Mouse (Mus musculus) lung, adult 10 weeks (tissue): ENCODE measurements around the gene Gm10715. TPM values are rescaled to one million over a fixed set of nuclear protein-coding genes. Genes with fewer than 3 reads are reported as not detected.

Experiments used
- polyA plus RNA-seq: library from polyadenylated mRNA; stranded (reverse); fragments of 350-450 nt; fragmentation: Illumina TruSeq; extraction: RNeasy Lipid Tissue Mini Kit (QIAGEN cat#74804); gene quantifications from one replicate; pipeline ENCODE4 v1.2.3, GENCODE M21; 2014; ENCODE audit warnings: low read depth, low replicate concordance; ENCODE audit not compliant: insufficient read depth

The Gm10715 gene
- polyA plus RNA-seq = not detected

GRCm38 (mm10) chr9:3036577-3036976 is at the start of gene Gm10715:
Gene Gm10715 (plus strand): TSS chr9:3036877.

GRCm38 (mm10) chr9:3000445-3000972 is 36.2 kb upstream of the Gm10715 start, which contains the start of gene Gm10722:
Gene Gm10722 (plus strand): TSS chr9:3000922.

GRCm38 (mm10) chr9:3002794-3003396 is 33.8 kb upstream of the Gm10715 start, which contains the start of gene Gm11168:
Gene Gm11168 (plus strand): TSS chr9:3003346.

GRCm38 (mm10) chr9:3012733-3013279 is 23.9 kb upstream of the Gm10715 start, which contains the start of gene Gm10721:
Gene Gm10721 (plus strand): TSS chr9:3013140.

GRCm38 (mm10) chr9:3015354-3015753 is 21.3 kb upstream of the Gm10715 start, which contains the start of gene Gm10720:
Gene Gm10720 (plus strand): TSS chr9:3015654.

GRCm38 (mm10) chr9:3017108-3017507 is 19.6 kb upstream of the Gm10715 start, which contains the start of gene Gm10719:
Gene Gm10719 (plus strand): TSS chr9:3017408.

GRCm38 (mm10) chr9:3023312-3023984 is 13.2 kb upstream of the Gm10715 start, which contains the start of gene Gm10718:
Gene Gm10718 (plus strand): TSS chr9:3023547.

GRCm38 (mm10) chr9:3024912-3025467 is 11.7 kb upstream of the Gm10715 start, which contains the start of gene Gm10717:
Gene Gm10717 (plus strand): TSS chr9:3025417.

GRCm38 (mm10) chr9:3034299-3034698 is 2.4 kb upstream of the Gm10715 start, which contains the start of gene Gm17535:
Gene Gm17535 (plus strand): TSS chr9:3034599.

Other genes with a start within 250 kb of the Gm10715 start
- gene Gm10722, start 36.0 kb upstream of the Gm10715 start, polyA plus RNA-seq = not detected
- not detected for gene Gm11168, start 33.5 kb upstream of the Gm10715 start, polyA plus RNA-seq
- gene Gm10721, start 23.7 kb upstream of the Gm10715 start, polyA plus RNA-seq = not detected
- gene Gm10720, start 21.2 kb upstream of the Gm10715 start, polyA plus RNA-seq = not detected
- not detected for gene Gm10719, start 19.5 kb upstream of the Gm10715 start, polyA plus RNA-seq
- not detected for gene Gm10718, start 13.3 kb upstream of the Gm10715 start, polyA plus RNA-seq
- gene Gm10717, start 11.5 kb upstream of the Gm10715 start, polyA plus RNA-seq = not detected
- gene Gm17535, start 2.3 kb upstream of the Gm10715 start, polyA plus RNA-seq = not detected